Comparison of ENCODE assay signal across 17 mouse cellular contexts in genomic region chr13:77528960-77529699, GRCm38 (mm10).
DNase-seq lines count a peak whose midpoint lies in the region; ATAC-seq and TF ChIP-seq lines count a peak whose summit lies in the region.
"Had no signal": no experiment of that assay in that cellular context is flagged by ENCODE, and none has a peak within 500 bp of the region (broad histone marks: within the 10 kb centered on the region; RNA-seq: fewer than 3 reads in every experiment).

No protein-coding gene starts in this region.

- no peaks in the 10 kb centered on the region for H3K9me3 ChIP-seq in midbrain, embryonic 11.5 days (ENCODE audit: control insufficient read depth, low read length)
- no peaks in the 10 kb centered on the region for H3K9me3 ChIP-seq in midbrain, embryonic 10.5 days (replicated peaks)
- no peaks in the 10 kb centered on the region for H3K9me3 ChIP-seq in forebrain, postnatal 0 days (ENCODE audit: low read length)
- H3K9me3 ChIP-seq in midbrain, embryonic 13.5 days, result no peaks in the 10 kb centered on the region
- H3K9me3 ChIP-seq in liver, postnatal 0 days (ENCODE audit: low read length), result no peaks in the 10 kb centered on the region
- H3K9me3 ChIP-seq: G1E had no signal

- H3K4me2 ChIP-seq in midbrain, embryonic 11.5 days, result no peak overlapping the region
- H3K4me2 ChIP-seq in forebrain, postnatal 0 days (ENCODE audit: low read depth), result no peak overlapping the region
- H3K4me2 ChIP-seq in midbrain, embryonic 13.5 days (replicated peaks), result no peak overlapping the region
- no peak overlapping the region for H3K4me2 ChIP-seq in liver, postnatal 0 days (ENCODE audit: low read depth, low read length)
- H3K4me2 ChIP-seq: lung, embryonic 14.5 days had no signal

- 0 out of 2 replicates have a peak, but pooled peaks have one; percentile 38 for ATAC-seq in midbrain, embryonic 11.5 days (ENCODE audit: low FRiP score)
- ATAC-seq in forebrain, postnatal 0 days, result peak; percentile 38; the same call in 1 of the 2 replicates
- peak; percentile 40; the same call in 1 of the 2 replicates for ATAC-seq in midbrain, embryonic 13.5 days
- ATAC-seq in liver, postnatal 0 days, result no peak
- ATAC-seq: inflammation-experienced regulatory T-cells, adult 6 months had no signal

- no peak overlapping the region for H3K4me3 ChIP-seq in midbrain, embryonic 11.5 days (ENCODE audit: low read depth, low read length)
- H3K4me3 ChIP-seq in midbrain, embryonic 10.5 days, result no peak overlapping the region
- H3K4me3 ChIP-seq in forebrain, postnatal 0 days (ENCODE audit: low read depth, low read length), result no peak overlapping the region
- no peak overlapping the region for H3K4me3 ChIP-seq in midbrain, embryonic 13.5 days (replicated peaks)
- no peak overlapping the region for H3K4me3 ChIP-seq in liver, postnatal 0 days (ENCODE audit: low read depth, low read length)

- WGBS in midbrain, embryonic 11.5 days, result 75% methylated on average over 8 of the region's 8 CpGs
- 81% methylated on average over 8 of the region's 8 CpGs for WGBS in midbrain, embryonic 10.5 days
- WGBS in forebrain, postnatal 0 days, result 34% methylated on average over 8 of the region's 8 CpGs
- WGBS in midbrain, embryonic 13.5 days, result 68% methylated on average over 8 of the region's 8 CpGs
- 71% methylated on average over 8 of the region's 8 CpGs for WGBS in liver, postnatal 0 days (ENCODE audit: insufficient replicate concordance)

- no peaks in the 10 kb centered on the region for H3K4me1 ChIP-seq in midbrain, embryonic 11.5 days (ENCODE audit: control insufficient read depth, insufficient read depth, low read length)
- H3K4me1 ChIP-seq in midbrain, embryonic 10.5 days, result no peaks in the 10 kb centered on the region
- no peaks in the 10 kb centered on the region for H3K4me1 ChIP-seq in forebrain, postnatal 0 days (ENCODE audit: insufficient read depth)
- H3K4me1 ChIP-seq in midbrain, embryonic 13.5 days (replicated peaks), result peaks cover 5% of the 10 kb centered on the region; the same call in 1 of the 2 replicates
- H3K4me1 ChIP-seq in liver, postnatal 0 days (ENCODE audit: insufficient read depth), result no peaks in the 10 kb centered on the region

- no peak overlapping the region for H3K9ac ChIP-seq in midbrain, embryonic 11.5 days (ENCODE audit: low read length)
- H3K9ac ChIP-seq in forebrain, postnatal 0 days, result no peak overlapping the region
- no peak overlapping the region for H3K9ac ChIP-seq in midbrain, embryonic 13.5 days (replicated peaks)
- H3K9ac ChIP-seq in liver, postnatal 0 days (replicated peaks), result no peak overlapping the region
- H3K9ac ChIP-seq: lung, embryonic 14.5 days had no signal

- DNase-seq in midbrain, embryonic 11.5 days (ENCODE audit: low spot score, missing footprints), result no peak
- no peak for DNase-seq in midbrain, embryonic 10.5 days (ENCODE audit: low spot score)
- peak; percentile 28 for DNase-seq in forebrain, postnatal 0 days
- no peak for DNase-seq in natural killer cell, adult 2 months (ENCODE audit: low spot score in 2 of 2)
- DNase-seq in right cerebral cortex, postnatal 4 days, result no peak
- DNase-seq in liver, postnatal 0 days, result no peak
- DNase-seq: adrenal gland, adult 2 months; cerebellum, adult 8-10 months; heart, adult 11 months; liver; lung, embryonic 14.5 days; right cerebral cortex, adult 18-20 months; spleen, adult 18-20 months had no signal

- no peak for TF ChIP-seq EP300 in liver, postnatal 0 days (IDR thresholded peaks at IDR 0.05; ENCODE audit: low read depth)

- no peak for TF ChIP-seq CTCF in forebrain, postnatal 0 days (IDR thresholded peaks at IDR 0.05; ENCODE audit: low read depth)
- TF ChIP-seq CTCF in liver, postnatal 0 days (IDR thresholded peaks at IDR 0.05; ENCODE audit: low read depth), result no peak

- H3K36me3 ChIP-seq in midbrain, embryonic 11.5 days (ENCODE audit: control insufficient read depth, insufficient read depth, low read length), result no peaks in the 10 kb centered on the region
- H3K36me3 ChIP-seq in midbrain, embryonic 10.5 days, result no peaks in the 10 kb centered on the region
- no peaks in the 10 kb centered on the region for H3K36me3 ChIP-seq in forebrain, postnatal 0 days (ENCODE audit: insufficient read depth)
- no peaks in the 10 kb centered on the region for H3K36me3 ChIP-seq in midbrain, embryonic 13.5 days
- H3K36me3 ChIP-seq in liver, postnatal 0 days (replicated peaks; ENCODE audit: insufficient read depth, low read length), result no peaks in the 10 kb centered on the region
- H3K36me3 ChIP-seq: G1E had no signal

- no peaks in the 10 kb centered on the region for H3K27me3 ChIP-seq in midbrain, embryonic 11.5 days (ENCODE audit: control insufficient read depth, insufficient read depth, low read length)
- H3K27me3 ChIP-seq in midbrain, embryonic 10.5 days (ENCODE audit: low read depth, poor library complexity, severe bottlenecking), result no peaks in the 10 kb centered on the region
- no peaks in the 10 kb centered on the region for H3K27me3 ChIP-seq in forebrain, postnatal 0 days (ENCODE audit: insufficient read depth, low read length)
- H3K27me3 ChIP-seq in midbrain, embryonic 13.5 days, result no peaks in the 10 kb centered on the region
- no peaks in the 10 kb centered on the region for H3K27me3 ChIP-seq in liver, postnatal 0 days (ENCODE audit: insufficient read depth, low read length)

- H3K27ac ChIP-seq in midbrain, embryonic 11.5 days (ENCODE audit: low read depth, low read length), result no peak overlapping the region
- H3K27ac ChIP-seq in midbrain, embryonic 10.5 days (replicated peaks), result no peak overlapping the region
- peak overlapping the region; percentile 54 for H3K27ac ChIP-seq in forebrain, postnatal 0 days (ENCODE audit: low read depth, low read length)
- no peak overlapping the region for H3K27ac ChIP-seq in midbrain, embryonic 13.5 days
- no peak overlapping the region for H3K27ac ChIP-seq in liver, postnatal 0 days (ENCODE audit: low read depth)
- H3K27ac ChIP-seq: kidney, postnatal 0 days had no signal
